Mouse (Mus musculus): ENCODE measurements around the gene Zmynd15.

- TF ChIP-seq ZNF384 (IDR thresholded peaks at IDR 0.05; ENCODE audit: low read depth, low read length) (no peak), HCFC1 (IDR thresholded peaks at IDR 0.05; ENCODE audit: borderline replicate concordance, insufficient read depth, low read length) (no peak)
These were observed 41.0 kb upstream of the Zmynd15 start for GRCm38 (mm10) chr11:70418199-70418598.

Data from ES-E14 (cell line).